Mouse (Mus musculus): ENCODE data around the gene Xlr5a. TPM values are rescaled to one million over a fixed set of nuclear protein-coding genes. Genes with fewer than 3 reads are reported as not detected.
"Not testable (repeated sequence)": the region's sequence is repeated elsewhere in the genome, so short reads cannot be mapped to it uniquely, and the experiment has no call there.

The Xlr5a gene
- not detected in 2 replicates for polyA plus RNA-seq (2015; fragmentation: Nextera tagmentation; extraction: Ambion mirVana)

DNA sequence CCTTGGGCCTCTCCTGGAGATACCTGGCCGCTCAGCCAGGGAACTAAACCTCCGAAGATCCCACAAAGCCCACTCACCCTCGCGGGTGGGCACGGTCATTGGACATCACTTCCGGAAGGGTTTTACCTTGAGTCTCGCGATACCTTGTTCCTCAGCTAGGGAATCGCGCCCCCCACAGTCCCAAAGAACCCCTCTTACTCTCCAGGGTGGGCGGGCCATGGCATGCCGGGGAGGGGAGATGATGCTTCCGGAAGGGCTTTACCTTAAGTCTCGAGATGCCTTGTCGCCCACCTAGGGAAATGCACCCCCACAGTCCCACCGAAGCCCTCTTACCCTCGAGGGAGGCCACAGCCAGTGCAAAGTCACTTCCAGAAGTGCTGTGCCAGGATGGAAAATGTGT, at the start of gene Xlr5a, which contains the start of gene Xlr5c:
Gene Xlr5a (minus strand): TSS at position 101 of the 400 bp plus-strand sequence.
Gene Xlr5c (minus strand): TSS at position 101 of the 400 bp plus-strand sequence.
- ATAC-seq, H3K9ac ChIP-seq: not testable (repeated sequence)
- WGBS: 97% methylated on average over 16 of the region's 17 CpGs

DNA sequence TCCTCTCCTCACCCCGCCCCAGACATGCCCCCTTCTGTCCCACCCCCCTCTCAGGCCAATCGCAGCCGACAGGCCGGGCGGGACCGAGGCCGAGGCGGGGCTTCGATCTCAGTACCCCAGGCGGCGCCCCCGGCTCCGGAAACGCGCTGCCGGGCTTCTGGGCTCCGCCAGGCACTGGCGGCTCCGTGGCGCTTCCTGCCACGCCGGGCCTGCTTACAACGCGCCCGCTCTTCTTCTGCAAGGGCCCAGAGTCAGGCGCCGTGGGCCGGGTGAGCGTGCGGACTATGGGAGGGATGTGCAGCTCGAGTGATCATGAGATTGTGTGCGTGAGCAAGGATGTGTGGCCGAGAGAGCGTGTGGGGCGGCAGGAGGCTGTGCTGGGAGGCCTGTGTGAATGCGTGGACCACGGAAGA, 49.7 kb upstream of the Xlr5a start, which contains the start of gene Zfp275:
Gene Zfp275 (plus strand): TSS at position 139 of the 413 bp plus-strand sequence.
- H3K27me3 ChIP-seq: no peaks in the 10 kb centered on the region
- H3K9me3 ChIP-seq (replicated peaks): no peaks in the 10 kb centered on the region
- H3K4me3 ChIP-seq: peak within 1 kb of the TSS; percentile 58
- peak within 1 kb of the TSS; percentile 65 for H3K4me2 ChIP-seq
- peak; percentile 98 for ATAC-seq
- no peaks in the 10 kb centered on the region for H3K36me3 ChIP-seq (ENCODE audit: poor library complexity, severe bottlenecking)
- peaks cover 16% of the 10 kb centered on the region for H3K4me1 ChIP-seq
- peak within 1 kb of the TSS; percentile 75 for H3K9ac ChIP-seq
- H3K27ac ChIP-seq: 0 out of 2 replicates have a peak within 1 kb of the TSS, but pooled peaks have one; percentile 40
- 16% methylated on average over 32 of the region's 37 CpGs for WGBS

More for the DNA sequence above, at the start of gene Xlr5a, which contains the start of gene Xlr5c:
- H3K9me3 ChIP-seq (replicated peaks); H3K27ac ChIP-seq; H3K4me1 ChIP-seq; H3K4me2 ChIP-seq; H3K36me3 ChIP-seq (ENCODE audit: poor library complexity, severe bottlenecking); H3K27me3 ChIP-seq; H3K4me3 ChIP-seq: not testable (repeated sequence)

DNA sequence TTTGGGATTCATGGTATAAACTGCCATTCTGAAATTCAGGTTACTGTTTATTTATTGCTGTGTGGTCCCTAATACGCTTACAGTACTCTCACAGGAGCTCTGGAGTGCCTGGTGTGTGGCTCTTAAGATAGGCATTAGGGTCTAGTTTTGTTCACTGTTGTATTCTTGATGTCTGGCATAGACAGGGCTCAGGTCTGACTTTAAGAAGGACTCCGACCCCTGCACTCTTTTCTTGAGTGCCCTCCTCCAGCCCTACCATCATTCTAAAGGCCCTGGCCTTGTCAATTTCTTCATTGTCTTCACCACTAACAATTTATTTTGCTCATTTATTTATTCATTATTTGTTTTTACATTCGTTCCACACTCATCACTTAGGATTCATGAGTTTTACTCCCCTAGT, 49.3 kb upstream of the Xlr5a start:
- peak overlapping the region; percentile 65 for H3K4me2 ChIP-seq
- H3K9ac ChIP-seq: no peak overlapping the region
- 33% methylated on average over 3 of the region's 3 CpGs for WGBS
- no peak overlapping the region for H3K27ac ChIP-seq
- H3K27me3 ChIP-seq: no peaks in the 10 kb centered on the region
- H3K4me3 ChIP-seq: peak overlapping the region; percentile 58
- no peaks in the 10 kb centered on the region for H3K9me3 ChIP-seq (replicated peaks)
- peaks cover 16% of the 10 kb centered on the region for H3K4me1 ChIP-seq
- peak; percentile 42 for ATAC-seq
- no peaks in the 10 kb centered on the region for H3K36me3 ChIP-seq (ENCODE audit: poor library complexity, severe bottlenecking)

DNA sequence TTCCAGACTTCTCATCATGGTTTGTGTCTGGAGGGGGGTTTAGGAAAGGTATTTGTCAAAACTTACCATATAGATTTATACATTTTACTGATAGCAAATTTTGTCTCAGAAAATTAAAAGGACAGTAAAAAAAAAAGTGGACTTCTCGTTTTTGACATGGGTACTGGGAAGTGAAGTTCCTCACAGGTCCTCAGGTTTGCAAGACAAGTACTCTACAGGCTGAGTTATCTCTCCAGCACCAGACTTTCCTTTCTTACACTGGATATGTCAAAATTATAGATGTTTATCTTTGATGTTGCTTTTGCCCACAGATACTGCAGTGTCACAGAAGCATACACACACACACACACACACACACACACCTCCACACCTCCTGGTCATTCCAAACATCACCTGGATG, 48.7 kb upstream of the Xlr5a start:
- no peak for ATAC-seq
- H3K27me3 ChIP-seq: no peaks in the 10 kb centered on the region
- H3K9ac ChIP-seq: no peak overlapping the region
- no peak overlapping the region for H3K4me2 ChIP-seq
- no peaks in the 10 kb centered on the region for H3K36me3 ChIP-seq (ENCODE audit: poor library complexity, severe bottlenecking)
- no peak overlapping the region for H3K27ac ChIP-seq
- H3K4me3 ChIP-seq: no peak overlapping the region
- WGBS: 43% methylated on average over 1 of the region's 1 CpGs
- no peaks in the 10 kb centered on the region for H3K9me3 ChIP-seq (replicated peaks)
- peaks cover 16% of the 10 kb centered on the region for H3K4me1 ChIP-seq

DNA sequence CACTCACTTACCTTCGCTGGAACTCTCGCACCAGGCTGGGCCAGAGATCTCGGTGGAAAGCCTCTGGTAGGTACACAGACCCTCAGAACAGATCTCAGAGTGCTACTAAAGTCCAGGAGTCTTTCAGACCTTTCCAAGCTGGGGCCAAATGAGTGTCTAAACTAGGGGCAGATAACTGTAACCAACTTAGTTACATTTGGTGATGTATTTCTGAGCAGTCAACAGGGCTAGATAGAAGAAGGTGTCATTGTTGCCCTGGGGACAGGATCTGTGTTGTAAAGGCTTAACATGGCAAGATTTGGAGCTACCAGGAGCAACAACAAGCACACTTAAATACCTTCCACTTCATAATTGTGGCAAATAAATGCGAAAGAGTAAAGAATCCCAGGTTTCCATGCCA, 44.0 kb upstream of the Xlr5a start, which contains the start of gene Gm45015:
Gene Gm45015 (minus strand): TSS at position 101 of the 400 bp plus-strand sequence.
- H3K9ac ChIP-seq: no peak within 1 kb of the TSS
- no peaks in the 10 kb centered on the region for H3K9me3 ChIP-seq (replicated peaks)
- ATAC-seq: no peak
- 90% methylated on average over 4 of the region's 4 CpGs for WGBS
- H3K27ac ChIP-seq: no peak within 1 kb of the TSS
- no peaks in the 10 kb centered on the region for H3K27me3 ChIP-seq
- H3K4me3 ChIP-seq: no peak within 1 kb of the TSS
- no peaks in the 10 kb centered on the region for H3K36me3 ChIP-seq (ENCODE audit: poor library complexity, severe bottlenecking)
- no peaks in the 10 kb centered on the region for H3K4me1 ChIP-seq
- H3K4me2 ChIP-seq: no peak within 1 kb of the TSS

DNA sequence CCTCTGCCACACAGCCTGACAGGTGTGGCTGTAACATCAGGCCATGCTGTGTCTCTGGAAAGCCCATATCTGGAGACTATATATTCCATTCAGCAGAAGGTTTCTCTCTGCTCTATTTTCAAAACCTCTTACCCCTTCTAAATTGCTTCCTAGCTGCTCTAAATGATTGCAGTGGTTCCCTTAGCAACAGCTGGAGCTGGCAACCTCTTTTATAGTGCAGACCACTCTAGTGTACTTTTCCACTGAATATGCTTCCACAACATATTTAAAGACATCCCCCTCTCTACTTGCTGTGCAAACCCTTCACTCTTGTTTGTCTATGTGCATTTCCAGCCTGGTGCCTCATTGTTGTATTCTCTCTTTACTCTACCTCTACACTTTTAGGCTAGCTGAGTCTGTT, 40.8 kb upstream of the Xlr5a start:
- H3K9ac ChIP-seq: no peak overlapping the region
- H3K27ac ChIP-seq: no peak overlapping the region
- H3K27me3 ChIP-seq: no peaks in the 10 kb centered on the region
- H3K9me3 ChIP-seq (replicated peaks): no peaks in the 10 kb centered on the region
- H3K4me2 ChIP-seq: no peak overlapping the region
- no peaks in the 10 kb centered on the region for H3K36me3 ChIP-seq (ENCODE audit: poor library complexity, severe bottlenecking)
- ATAC-seq: no peak
- no peak overlapping the region for H3K4me3 ChIP-seq
- H3K4me1 ChIP-seq: no peaks in the 10 kb centered on the region

DNA sequence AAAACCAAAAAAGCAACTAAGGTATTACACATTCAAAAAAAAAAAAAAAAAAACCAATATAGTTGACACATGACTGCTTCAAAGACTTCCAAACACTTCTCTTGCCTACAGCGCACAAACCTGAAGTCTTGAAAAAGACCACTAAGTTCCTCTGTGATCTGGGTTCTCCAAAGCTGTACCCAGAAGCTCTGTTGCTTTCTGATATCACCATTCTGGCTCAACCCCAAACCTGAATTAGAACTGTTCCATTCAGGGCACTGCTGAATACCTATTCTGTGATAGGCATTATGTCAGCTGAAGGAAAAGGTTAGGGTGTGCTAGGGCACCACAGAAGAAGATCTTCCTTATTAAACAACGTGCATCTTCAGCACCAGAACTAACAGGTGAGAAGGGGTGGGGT, 34.4 kb upstream of the Xlr5a start:
- no peak overlapping the region for H3K4me2 ChIP-seq
- H3K27ac ChIP-seq: no peak overlapping the region
- ATAC-seq: no peak
- no peaks in the 10 kb centered on the region for H3K36me3 ChIP-seq (ENCODE audit: poor library complexity, severe bottlenecking)
- H3K4me1 ChIP-seq: no peaks in the 10 kb centered on the region
- WGBS: 80% methylated on average over 2 of the region's 2 CpGs
- H3K9me3 ChIP-seq (replicated peaks): no peaks in the 10 kb centered on the region
- H3K27me3 ChIP-seq: no peaks in the 10 kb centered on the region
- H3K4me3 ChIP-seq: no peak overlapping the region
- no peak overlapping the region for H3K9ac ChIP-seq

DNA sequence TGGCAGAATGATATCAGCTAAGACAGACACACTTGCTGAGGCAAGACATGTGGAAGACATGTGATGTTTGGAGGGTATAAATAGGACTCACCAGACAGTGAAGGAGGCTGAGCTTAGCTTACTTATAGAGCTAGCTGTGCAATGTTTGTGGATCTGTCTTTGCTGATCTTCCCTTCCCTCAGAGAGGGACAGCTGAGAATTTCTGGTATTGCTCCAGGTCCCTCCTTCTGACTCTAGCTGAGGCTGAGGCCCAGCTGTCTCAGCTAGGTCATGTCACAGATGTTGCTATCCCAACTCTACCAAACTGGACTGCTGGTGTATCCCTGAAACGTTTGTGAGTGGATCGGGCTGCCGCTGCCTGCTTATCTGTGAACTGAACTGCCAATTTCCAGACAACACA, 28.3 kb upstream of the Xlr5a start:
- H3K4me1 ChIP-seq: no peaks in the 10 kb centered on the region
- no peak overlapping the region for H3K27ac ChIP-seq
- no peak overlapping the region for H3K4me2 ChIP-seq
- H3K27me3 ChIP-seq: no peaks in the 10 kb centered on the region
- no peak overlapping the region for H3K4me3 ChIP-seq
- no peaks in the 10 kb centered on the region for H3K36me3 ChIP-seq (ENCODE audit: poor library complexity, severe bottlenecking)
- H3K9me3 ChIP-seq (replicated peaks): no peaks in the 10 kb centered on the region
- WGBS: 81% methylated on average over 3 of the region's 3 CpGs
- H3K9ac ChIP-seq: no peak overlapping the region
- ATAC-seq: no peak

DNA sequence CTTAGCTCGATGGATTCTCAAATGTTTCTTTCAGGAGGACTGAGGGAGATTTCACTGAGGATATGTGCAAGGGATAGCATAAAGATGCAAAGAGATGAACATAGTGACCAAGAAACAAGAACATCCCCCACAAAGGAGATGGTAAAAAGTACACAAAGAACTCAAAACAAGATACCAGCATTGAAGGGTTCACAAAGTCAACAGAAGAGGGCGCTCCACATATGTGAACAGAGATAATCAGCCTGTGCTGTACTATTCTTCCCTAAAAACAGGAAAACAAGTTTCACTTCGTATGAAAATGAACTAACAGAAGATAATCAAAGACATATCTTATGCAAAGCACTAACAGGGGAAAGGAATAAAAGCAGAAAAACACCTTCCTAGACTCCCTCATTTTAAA, 19.7 kb upstream of the Xlr5a start:
- no peak overlapping the region for H3K27ac ChIP-seq
- WGBS: 47% methylated on average over 3 of the region's 3 CpGs
- H3K27me3 ChIP-seq: no peaks in the 10 kb centered on the region
- no peak overlapping the region for H3K4me3 ChIP-seq
- H3K9me3 ChIP-seq (replicated peaks): no peaks in the 10 kb centered on the region
- no peak overlapping the region for H3K9ac ChIP-seq
- no peaks in the 10 kb centered on the region for H3K4me1 ChIP-seq
- no peaks in the 10 kb centered on the region for H3K36me3 ChIP-seq (ENCODE audit: poor library complexity, severe bottlenecking)
- no peak for ATAC-seq
- H3K4me2 ChIP-seq: no peak overlapping the region

DNA sequence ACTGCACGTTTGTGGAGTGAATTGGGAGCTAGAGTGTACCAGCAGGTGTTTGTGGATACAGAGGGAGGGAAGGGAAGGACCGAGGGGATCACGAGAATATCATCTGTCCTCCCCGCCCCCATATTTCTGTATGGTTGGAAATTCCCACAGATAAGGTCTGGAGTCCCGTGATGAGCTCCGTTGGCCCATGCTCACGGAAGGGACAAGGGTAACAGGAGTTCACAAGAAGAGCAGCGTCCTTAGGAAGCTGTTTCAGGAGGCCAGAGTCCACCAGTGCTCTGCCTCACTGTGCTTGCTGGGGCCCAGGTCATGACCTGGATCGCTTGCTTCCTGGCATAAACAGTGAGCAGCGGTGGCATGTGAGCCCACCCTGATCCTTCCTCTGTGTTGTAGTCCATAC, 3.0 kb upstream of the Xlr5a start:
- H3K27me3 ChIP-seq; H3K4me3 ChIP-seq; H3K27ac ChIP-seq; H3K4me2 ChIP-seq; H3K36me3 ChIP-seq (ENCODE audit: poor library complexity, severe bottlenecking); H3K4me1 ChIP-seq; H3K9me3 ChIP-seq (replicated peaks); ATAC-seq; H3K9ac ChIP-seq: not testable (repeated sequence)
- 76% methylated on average over 9 of the region's 10 CpGs for WGBS

DNA sequence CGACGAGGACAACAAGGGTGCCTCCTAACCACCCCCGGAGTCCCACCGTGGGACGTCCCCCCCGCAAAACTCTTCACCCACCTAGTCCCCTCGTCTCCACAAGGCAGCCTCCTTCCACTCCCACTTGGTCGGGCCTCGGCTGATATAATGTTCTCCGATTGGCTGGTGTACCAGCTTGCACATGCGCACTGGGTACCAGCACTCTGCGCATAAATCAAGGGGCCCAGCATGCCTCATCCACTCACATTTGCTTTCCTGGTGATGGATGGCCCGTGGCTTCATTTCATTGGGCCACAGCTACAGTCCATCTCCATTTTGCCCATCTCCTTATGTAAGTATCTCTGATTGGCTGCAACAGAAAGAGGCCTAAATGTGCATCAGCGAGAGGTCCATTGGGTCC, 27.5 kb downstream of the Xlr5a start, which contains the start of gene Xlr3c:
Gene Xlr3c (minus strand): TSS at position 121 of the 400 bp plus-strand sequence.
- not testable (repeated sequence) for H3K4me3 ChIP-seq; H3K4me1 ChIP-seq; H3K27me3 ChIP-seq; H3K4me2 ChIP-seq; H3K36me3 ChIP-seq (ENCODE audit: poor library complexity, severe bottlenecking); ATAC-seq; H3K9ac ChIP-seq; H3K9me3 ChIP-seq (replicated peaks); H3K27ac ChIP-seq
- 92% methylated on average over 14 of the region's 14 CpGs for WGBS

DNA sequence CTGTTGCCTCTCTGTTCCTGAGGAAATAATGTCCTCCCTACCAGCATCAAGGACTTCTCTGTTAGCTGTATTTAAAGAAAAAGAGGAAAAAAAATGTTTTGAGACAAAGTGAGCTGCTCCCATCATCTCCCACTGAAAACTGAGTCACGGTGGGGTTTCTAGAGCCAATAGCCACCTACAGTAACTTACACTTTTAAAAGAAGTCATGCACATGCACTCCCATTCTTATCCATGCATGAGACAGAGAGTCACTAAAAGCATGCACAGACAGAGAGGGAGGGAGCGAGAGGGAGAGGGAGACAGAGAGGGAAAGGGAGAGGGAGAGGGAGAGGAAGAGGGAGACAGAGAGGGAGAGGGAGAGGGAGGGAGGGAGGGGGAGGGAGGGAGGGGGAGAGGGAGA, 30.3 kb downstream of the Xlr5a start:
- not testable (repeated sequence) for H3K27ac ChIP-seq; ATAC-seq; H3K4me1 ChIP-seq; H3K36me3 ChIP-seq (ENCODE audit: poor library complexity, severe bottlenecking); H3K27me3 ChIP-seq; H3K4me2 ChIP-seq; H3K4me3 ChIP-seq; H3K9me3 ChIP-seq (replicated peaks); H3K9ac ChIP-seq
- WGBS: 92% methylated on average over 1 of the region's 2 CpGs

DNA sequence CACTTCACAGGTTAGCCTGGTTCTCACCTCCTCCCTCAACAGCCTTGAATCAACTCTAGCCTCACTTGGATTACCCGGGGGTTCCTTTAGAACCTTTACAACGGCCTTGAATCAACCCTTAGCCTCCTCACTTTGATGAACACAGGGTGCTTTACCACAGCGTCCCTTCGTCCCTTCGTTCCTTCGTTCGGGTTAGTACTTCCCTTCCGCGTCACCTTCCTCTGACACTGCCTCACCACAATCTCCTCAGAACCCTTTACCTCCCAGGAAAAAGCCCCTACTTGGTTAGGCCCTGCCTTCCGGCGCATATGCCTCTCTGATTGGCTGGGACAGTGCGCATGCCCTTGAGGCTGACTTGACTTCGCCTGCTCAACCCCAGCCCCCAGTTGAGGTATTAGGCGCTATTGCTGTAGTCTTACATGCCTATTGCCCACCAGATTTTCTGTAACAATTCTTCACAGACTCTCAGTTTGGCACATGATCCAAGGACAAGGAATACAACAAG, 49.9 kb downstream of the Xlr5a start, which contains the start of gene Xlr4c:
Gene Xlr4c (minus strand): TSS at position 310 of the 505 bp plus-strand sequence.
- not testable (repeated sequence) for H3K4me3 ChIP-seq; H3K36me3 ChIP-seq (ENCODE audit: poor library complexity, severe bottlenecking); H3K4me2 ChIP-seq; ATAC-seq; H3K27me3 ChIP-seq; H3K27ac ChIP-seq; H3K4me1 ChIP-seq; H3K9me3 ChIP-seq (replicated peaks); H3K9ac ChIP-seq
- WGBS: 88% methylated on average over 14 of the region's 14 CpGs
